Mouse (Mus musculus) NIH3T3 (cell line): Measurements from ENCODE around the gene Dnmt3l.
"Not testable (repeated sequence)": the region's sequence is repeated elsewhere in the genome, so short reads cannot be mapped to it uniquely, and the experiment has no call there.

ENCODE experiments used
- DNase-seq: peaks from one replicate; pipeline ENCODE4 v3.0.0-alpha.2; 2012; ENCODE audit warnings: low read depth

The Dnmt3l gene

DNA sequence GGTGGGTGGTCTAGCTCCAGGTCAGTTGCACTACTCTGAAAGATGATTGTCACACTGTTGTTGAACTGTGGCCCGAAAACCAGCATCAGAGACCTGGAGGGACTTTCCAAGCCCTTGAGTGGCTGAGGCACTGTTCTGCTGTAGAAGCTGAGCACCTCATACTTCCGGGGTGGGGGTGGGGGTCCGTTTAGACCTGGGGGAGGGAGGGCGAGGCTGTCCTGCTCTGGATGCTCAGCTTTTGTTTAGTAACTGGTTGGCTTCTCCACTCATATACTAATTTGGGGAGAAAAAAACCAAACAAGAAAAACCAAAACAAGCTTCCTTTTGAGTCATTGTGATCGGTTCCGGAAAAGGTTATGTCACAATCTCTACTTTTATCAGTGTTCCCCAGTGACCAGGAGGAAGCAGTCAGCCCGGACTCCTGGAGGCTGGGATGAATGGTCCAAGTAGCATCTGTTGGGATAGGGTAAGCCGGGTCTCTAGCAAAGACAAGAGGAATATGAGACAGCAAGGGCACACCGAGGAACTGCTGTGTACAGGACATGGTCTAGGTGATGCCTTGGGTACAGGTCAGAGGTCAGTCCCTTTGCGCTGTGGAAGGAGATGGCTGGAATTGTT lies 44.8 kb downstream of the Dnmt3l start:
- DNase-seq = no peak

DNA sequence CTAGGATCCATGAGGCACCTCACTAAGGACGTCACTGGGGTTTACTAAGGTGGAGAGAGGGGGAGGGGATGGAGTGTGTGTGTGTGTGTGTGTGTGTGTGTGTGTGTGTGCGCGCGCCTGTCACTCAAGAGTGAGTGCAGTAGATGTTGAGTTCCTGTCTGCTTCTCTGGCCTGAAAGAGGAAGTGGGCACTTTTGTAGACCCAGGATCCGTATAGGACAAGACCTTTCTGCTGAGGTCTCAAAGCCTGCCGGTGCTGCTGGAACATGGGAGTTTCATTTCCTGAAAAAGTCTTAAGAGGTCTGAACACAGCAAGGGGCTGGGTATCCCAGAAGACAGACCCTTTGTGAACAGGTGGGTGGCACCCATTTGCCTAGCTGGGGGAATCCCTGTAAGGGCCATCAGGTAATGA lies 45.4 kb downstream of the Dnmt3l start:
- DNase-seq = no peak

DNA sequence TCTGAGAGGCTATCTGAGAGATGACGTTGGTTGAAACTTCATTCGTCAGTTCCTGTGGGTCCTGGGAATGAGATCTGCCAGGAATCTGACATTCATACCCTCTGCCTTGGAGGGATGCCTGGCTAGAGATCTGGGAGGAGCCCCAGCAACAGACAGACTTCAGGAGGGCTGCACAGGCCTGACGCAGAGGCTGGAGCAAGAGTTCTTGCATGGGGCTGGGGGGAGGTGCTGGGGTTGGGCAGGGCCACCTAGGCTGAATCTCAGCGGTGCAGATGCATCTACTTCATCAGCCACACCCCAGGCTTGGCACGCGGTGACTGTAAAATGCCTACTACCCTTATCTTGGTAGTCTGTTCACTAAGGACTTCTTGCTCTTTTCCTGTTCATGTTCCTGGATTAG lies 48.5 kb downstream of the Dnmt3l start:
- DNase-seq = peak; percentile 64

DNA sequence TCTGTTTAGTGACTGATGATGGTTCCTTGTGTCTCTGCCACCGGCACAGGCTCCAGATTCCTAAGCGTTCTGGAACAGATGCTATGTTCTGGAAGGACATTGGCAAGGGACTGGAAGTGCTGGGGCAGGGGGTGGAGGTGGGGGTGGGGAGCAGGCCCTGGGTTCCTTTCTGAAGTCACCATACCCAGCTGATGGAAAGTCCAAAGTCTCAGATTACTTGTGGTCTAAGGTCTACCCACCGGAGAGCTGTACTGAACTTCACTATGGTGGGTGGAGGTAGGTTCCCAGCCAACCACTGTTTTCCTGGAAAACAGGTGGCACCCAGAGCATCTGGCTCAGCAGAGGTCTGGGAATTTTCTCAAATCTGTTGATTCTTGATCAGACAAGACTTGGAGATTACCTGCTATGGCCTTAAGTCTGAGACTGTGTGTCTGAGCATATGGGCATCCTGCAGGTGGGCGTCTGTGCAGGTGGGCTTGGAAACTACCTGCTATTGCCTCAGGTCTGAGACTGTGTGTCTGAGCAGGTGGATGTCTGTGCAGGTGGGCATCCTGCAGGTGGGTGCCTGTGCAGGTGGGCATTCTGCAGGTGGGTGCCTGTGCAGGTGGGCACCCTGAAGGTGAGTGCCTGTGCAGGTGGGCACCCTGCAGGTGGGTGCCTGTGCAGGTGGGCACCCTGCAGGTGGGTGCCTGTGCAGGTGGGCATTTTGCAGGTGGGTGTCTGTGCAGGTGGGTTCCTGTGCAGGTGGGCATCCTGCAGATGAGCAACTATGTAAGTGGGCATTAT lies 49.2 kb downstream of the Dnmt3l start:
- DNase-seq = no peak

DNA sequence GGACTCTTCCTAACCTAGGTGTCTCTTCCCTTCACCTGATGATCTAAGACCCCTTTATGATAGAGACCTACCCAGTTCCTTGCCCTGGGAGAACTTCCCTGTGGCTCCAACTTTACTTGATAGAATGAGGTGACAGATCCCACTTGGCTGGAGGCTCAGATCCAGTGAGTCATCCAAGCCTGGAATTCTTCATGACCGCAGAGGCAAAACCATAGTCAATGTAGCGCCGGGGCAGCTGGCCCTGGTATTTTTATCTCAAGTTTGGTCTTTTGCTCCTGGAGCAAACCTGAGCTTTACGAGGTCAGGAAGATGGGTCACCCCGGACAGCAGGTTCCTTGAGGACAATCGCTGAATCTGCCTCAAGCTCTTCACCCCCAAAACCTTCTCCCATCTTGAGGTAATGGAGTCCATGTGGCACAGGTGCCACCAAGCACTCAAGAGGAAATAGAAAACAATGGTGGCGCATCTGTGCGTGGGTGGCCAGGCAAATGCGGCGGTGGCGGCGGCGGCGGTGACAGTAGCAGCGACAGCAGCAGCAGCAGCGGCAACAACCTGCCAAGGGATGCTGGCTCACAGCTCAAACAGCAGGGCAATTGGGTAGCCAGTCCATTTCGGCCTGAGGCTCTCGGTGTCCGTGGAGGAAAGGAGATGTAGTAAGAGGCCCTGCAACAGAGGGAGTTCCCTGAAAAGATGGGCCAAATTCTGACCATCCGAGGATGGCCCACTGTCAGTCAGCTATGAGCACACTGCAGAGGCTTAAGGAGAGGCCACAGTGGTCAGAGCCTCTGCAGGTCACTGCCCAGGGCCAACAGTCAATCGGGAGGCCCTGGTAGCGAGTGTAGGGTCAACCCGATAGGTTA lies 50.3 kb downstream of the Dnmt3l start:
- peak; percentile 77 for DNase-seq

DNA sequence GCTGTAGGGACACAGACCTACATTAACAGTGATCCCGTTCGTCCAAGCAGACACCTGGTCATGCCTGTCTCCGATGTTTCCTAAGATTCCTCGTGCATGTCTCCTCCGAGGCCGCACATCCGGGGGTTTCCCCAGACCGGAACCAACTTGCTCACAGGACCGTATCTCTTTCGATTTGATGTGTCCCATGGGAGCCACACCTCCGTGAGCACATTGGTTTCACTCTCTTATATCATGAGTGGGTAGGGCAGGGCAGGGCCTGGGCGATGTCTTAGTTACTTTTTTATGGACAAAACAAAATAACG lies 50.9 kb downstream of the Dnmt3l start:
- no peak for DNase-seq

DNA sequence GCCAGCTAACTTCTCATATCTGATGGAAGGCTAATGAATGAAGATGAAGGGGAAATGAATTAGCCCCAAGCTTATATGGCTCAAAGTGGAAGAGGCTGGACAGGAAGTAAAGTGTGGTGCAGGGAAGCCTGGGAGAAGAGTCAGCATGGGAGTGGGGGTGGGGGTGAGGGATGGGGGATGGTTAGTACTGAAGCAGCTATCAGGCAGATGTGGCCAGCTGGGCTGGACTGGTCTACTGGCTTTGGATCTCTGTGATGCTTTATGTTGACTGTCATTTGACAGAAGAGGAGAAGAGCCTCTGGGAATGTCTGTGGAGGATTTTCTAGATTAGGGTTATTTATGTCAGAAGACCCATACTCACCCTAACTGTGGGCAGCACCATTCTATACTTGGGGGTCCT lies 53.5 kb downstream of the Dnmt3l start:
- DNase-seq = no peak

DNA sequence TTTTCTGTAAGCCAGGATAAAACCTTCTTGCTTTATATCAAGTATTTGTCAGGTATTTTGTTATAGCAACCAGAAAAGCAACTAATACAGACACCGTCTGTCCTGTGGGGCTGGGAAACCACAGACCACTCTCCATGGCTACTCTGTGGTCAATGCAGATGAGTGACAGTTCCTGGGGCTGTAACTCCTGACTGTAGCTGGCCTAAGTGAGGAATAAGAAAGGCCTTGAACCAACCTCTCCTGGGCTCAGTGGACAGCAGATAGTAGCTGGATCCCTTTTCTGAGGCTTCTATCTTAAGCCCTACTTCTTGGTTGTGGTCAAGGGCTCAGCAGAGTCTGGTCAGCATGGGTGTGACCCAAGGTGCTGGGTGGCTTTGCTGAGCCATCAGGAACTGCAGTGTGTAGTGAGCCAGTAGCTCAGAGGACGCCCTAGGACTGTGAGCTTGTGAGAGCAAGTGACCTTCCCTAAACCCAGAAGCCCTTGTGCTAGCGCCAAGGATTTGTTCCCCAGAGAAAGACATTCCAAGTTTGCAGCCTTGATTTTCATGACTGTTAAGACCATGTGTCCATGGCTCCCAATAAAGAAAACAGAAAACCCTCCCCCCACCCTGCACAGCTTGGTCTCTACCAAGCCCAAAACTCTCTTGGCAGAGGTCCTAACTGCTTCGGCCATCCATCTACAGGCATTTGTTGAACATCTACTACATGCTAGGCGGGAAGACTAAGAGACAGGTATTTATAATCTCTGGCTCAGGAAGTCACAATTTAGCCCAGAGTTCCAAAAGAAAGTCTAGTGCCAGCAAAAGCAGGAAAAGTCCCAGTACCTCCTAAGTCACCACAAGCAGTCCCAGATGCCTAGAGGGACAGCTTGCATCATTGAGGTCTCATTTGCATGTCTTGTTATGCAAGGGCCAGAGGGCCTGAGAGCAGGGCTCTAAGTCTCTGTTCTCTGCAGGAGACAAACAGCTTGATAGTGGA lies 54.5 kb downstream of the Dnmt3l start:
- DNase-seq = no peak

DNA sequence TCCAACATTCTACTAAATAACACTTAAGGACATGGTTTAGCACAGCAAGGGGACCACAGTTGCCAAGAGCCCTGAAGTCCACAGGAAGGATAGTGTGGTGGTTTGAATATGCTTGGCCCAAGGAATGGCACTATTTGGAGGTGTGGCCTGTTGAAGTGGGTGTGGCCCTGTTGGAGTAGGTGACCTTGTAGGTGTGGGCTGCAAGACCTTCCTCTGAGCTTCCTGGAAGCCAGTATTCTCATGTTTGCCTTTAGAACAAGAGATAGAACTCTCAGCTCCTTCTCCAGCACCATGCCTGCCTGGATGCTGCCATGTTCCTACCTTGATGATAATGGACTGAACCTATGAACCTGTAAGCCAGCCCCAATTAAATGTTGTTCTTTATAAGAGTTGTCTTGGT lies 58.1 kb downstream of the Dnmt3l start:
- not testable (repeated sequence) for DNase-seq

DNA sequence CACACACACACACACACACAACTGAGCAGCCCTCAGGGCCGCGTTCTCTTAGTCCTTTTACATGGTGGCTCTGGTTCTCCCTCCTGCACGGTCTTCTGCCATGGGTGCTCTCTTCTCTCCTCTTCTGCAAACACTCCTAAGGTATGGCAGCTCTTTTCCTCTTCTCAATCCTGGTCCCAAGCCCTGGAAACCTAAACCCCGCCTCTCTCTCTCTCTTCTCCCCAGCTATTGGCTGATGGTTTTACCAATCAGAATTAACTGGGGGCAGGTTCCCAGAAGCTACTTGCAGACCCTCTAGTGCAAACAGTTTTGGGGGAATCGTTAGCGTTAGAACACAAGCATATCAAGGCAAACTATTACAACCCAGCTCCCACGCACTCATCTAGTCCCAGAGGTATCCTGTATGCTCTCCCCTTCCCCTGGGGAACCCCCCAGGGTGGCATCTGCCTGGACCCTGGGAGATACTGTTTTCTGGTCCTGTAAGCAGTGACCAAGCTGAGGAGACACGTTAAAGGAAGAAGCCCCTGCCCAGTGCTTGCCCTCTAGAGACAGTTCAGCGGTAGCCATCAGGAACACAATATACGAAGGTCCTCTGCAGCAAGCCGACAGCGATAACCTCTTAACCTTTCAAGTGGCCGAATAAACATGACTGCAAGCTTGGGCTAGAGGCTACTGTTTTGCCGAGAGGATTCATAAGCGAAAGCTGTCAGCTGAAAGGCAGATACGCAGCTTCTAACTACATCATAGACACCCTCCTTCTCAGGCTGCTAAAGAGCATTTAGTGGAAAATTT lies 59.4 kb downstream of the Dnmt3l start:
- no peak for DNase-seq

DNA sequence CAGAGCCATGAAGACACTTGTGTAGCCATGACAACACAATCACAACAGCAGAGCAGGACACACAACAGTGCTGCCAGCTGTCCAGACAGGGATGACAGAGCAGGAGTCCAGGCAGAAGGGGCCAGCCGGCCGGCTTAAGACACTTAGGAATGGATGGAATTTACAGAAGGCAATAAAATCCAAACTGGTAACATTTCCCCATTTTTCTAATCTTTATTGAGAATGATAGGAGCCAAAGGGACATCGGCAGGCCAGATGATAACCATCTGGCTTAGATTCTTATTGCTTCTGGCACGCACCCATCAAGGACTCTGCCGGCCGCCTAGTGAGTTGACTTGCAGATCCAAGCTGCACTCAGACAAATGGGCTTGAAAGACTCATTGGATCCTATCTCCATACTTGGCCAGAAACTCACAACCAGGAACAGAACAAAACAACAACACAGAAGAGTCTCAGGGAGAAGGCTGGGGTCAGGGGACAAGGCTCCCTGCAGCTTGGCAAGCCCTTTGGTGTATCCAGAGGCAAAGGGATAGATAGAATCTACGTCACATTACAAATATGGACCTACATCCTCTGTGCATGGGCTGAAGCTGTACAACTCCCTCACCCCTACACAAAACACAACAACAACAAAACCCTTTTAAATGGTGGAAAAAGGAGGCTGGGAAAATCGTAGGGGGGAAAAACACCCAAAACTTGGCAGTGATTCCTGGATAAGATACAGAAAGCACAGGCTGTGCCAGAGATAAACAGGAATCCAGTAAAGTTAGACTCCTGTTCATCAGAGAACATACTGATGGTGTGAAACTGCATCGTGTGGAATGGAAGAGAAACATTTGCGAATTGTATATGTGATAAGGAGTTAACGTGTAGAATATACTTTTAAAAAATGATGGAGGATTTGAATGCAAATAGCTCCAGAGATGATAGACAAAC lies 63.1 kb downstream of the Dnmt3l start:
- DNase-seq = peak; percentile 17

DNA sequence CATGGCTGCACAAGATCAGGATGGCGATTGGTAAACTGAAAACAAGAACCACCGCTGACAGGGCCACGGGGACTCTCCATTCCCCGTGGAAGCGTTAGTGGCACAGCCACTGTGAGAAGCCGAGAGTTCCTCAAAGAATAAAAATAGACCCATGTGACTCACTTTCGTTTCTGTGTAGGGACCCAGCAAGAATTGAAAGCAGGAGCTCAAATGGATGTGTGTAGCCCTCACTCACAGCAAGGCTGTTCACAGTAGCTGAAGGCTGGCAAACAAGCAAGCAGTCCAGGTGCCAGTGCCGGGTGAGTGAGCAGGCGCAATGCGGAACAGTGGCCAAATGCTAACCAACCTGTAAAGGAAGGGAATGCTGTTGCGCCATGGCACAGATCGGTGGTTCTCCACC lies 63.8 kb downstream of the Dnmt3l start:
- DNase-seq = no peak
